Mouse (Mus musculus) kidney, postnatal 0 days (tissue): Measurements from ENCODE around the gene Iqcf3. TPM values are rescaled to one million over a fixed set of nuclear protein-coding genes. Genes with fewer than 3 reads are reported as not detected.
A peak's percentile ranks its signal among the peaks of the same experiment; 100 is the strongest.

Experiments
- ATAC-seq: fragments of 200-750 bp; cut with Nextera tagmentation; replicated peaks from 2 replicates; pipeline ENCODE4 v1.8.0; 2017; ENCODE audit warnings: low read depth, moderate number of reproducible peaks, moderate TSS enrichment, moderate library complexity; ENCODE audit not compliant: low FRiP score
- DNase-seq: peaks from one replicate; pipeline ENCODE4 v3.0.0-alpha.2; 2016; ENCODE audit warnings: low spot score
- H3K27ac ChIP-seq: fragments of 300-500 bp; sonication (generic); 2 replicates; pipeline ENCODE4 v1.5.1; 2014; ENCODE audit warnings: mild to moderate bottlenecking
- H3K27me3 ChIP-seq: fragments of 300-500 bp; sonication (generic); 2 replicates; pipeline ENCODE4 v1.6.1; 2014; ENCODE audit warnings: low read length, mixed read lengths; ENCODE audit not compliant: insufficient read depth
- H3K36me3 ChIP-seq: fragments of 300-500 bp; sonication (generic); 2 replicates; pipeline ENCODE4 v1.6.1; 2014; ENCODE audit warnings: low read length, mixed read lengths; ENCODE audit not compliant: insufficient read depth
- H3K4me1 ChIP-seq: fragments of 300-500 bp; sonication (generic); replicated peaks from 2 replicates; pipeline ENCODE4 v1.6.1; 2014; ENCODE audit warnings: antibody characterized with exemption, low read length, mixed read lengths; ENCODE audit not compliant: insufficient read depth
- H3K4me2 ChIP-seq: fragments of 300-500 bp; sonication (generic); 2 replicates; pipeline ENCODE4 v1.6.1; 2014; ENCODE audit warnings: mild to moderate bottlenecking, low read length, moderate library complexity, mixed read lengths
- H3K4me3 ChIP-seq: fragments of 300-500 bp; sonication (generic); replicated peaks from 2 replicates; pipeline ENCODE4 v1.5.1; 2014; ENCODE audit warnings: low read depth, low read length
- H3K9ac ChIP-seq: fragments of 300-500 bp; sonication (generic); 2 replicates; pipeline ENCODE4 v1.6.1; 2014; ENCODE audit warnings: low read depth, low read length
- H3K9me3 ChIP-seq: fragments of 300-500 bp; sonication (generic); replicated peaks from 2 replicates; pipeline ENCODE4 v1.6.1; 2016; ENCODE audit warnings: low read length, inconsistent platforms, mixed read lengths
- CTCF ChIP-seq: IDR thresholded peaks from 2 replicates; pipeline ENCODE4 v1.5.1; 2016; ENCODE audit warnings: antibody characterized with exemption, low read depth, mild to moderate bottlenecking, moderate library complexity
- WGBS: fragments of 180-500 bp; shearing (Covaris S2); extraction: QIAGEN DNeasy Blood & Tissue Kit; methylation state at CpG from one replicate; pipeline ENCODE4 v1.1.7; 2014; 5-methylcytosine and 5-hydroxymethylcytosine counted together
- polyA plus RNA-seq: library from polyadenylated mRNA; unstranded; fragments of >200 nt; fragmentation: Nextera tagmentation; extraction: Ambion mirVana; gene quantifications from 2 replicates; pipeline ENCODE4 v1.2.1, GENCODE M21; 2015

Iqcf3 gene
- polyA plus RNA-seq, 1 experiment from 2014 or later, result not detected

GRCm38 (mm10) chr9:106454071-106454761 is 107.2 kb downstream of the Iqcf3 start:
- Histone ChIP-seq H3K27me3 (no peaks in the 10 kb centered on the region), H3K4me3 (peak overlapping the region; percentile 69), H3K36me3 (no peaks in the 10 kb centered on the region), H3K9ac (peak overlapping the region; percentile 82), H3K27ac (peak overlapping the region; percentile 91), H3K9me3 (no peaks in the 10 kb centered on the region), H3K4me2 (peak overlapping the region; percentile 90), H3K4me1 (peaks cover 58% of the 10 kb centered on the region)
- no peak for TF ChIP-seq CTCF
- ATAC-seq (peak; percentile 0; the same call in 1 of the 2 replicates), DNase-seq (no peak)
- 5% methylated on average over 17 of the region's 20 CpGs for WGBS

GRCm38 (mm10) chr9:106453271-106454070 is 108.0 kb downstream of the Iqcf3 start, which contains the start of gene Pcbp4:
Gene Pcbp4 (plus strand): TSS chr9:106453291.
- Histone ChIP-seq H3K4me3 (peak within 1 kb of the TSS; percentile 69), H3K27me3 (no peaks in the 10 kb centered on the region), H3K4me1 (peaks cover 62% of the 10 kb centered on the region), H3K4me2 (peak within 1 kb of the TSS; percentile 90), H3K36me3 (no peaks in the 10 kb centered on the region), H3K9me3 (no peaks in the 10 kb centered on the region), H3K9ac (peak within 1 kb of the TSS; percentile 82), H3K27ac (peak within 1 kb of the TSS; percentile 91)
- peak; percentile 70 for ATAC-seq
- DNase-seq, result peak; percentile 83
- TF ChIP-seq CTCF, result no peak
- WGBS, result 2% methylated on average over 51 of the region's 74 CpGs

Other genes with a start within 250 kb of the Iqcf3 start
- 15.1 and 15.8 TPM in 2 replicates for gene Dusp7, start 193.0 kb downstream of the Iqcf3 start, polyA plus RNA-seq
- gene Rpl29, start 132.2 kb downstream of the Iqcf3 start, polyA plus RNA-seq, result 1,104 and 1,207 TPM in 2 replicates
- 62.9 and 67.0 TPM in 2 replicates for gene Acy1, start 123.3 kb downstream of the Iqcf3 start, polyA plus RNA-seq
- gene Abhd14b, start 114.2 kb downstream of the Iqcf3 start, polyA plus RNA-seq, result 72.8 and 75.2 TPM in 2 replicates
- 57.0 and 60.8 TPM in 2 replicates for gene Abhd14a, start 114.0 kb downstream of the Iqcf3 start, polyA plus RNA-seq
- 78.6 and 79.7 TPM in 2 replicates for gene Pcbp4, start 108.3 kb downstream of the Iqcf3 start, polyA plus RNA-seq
- 0.52 and 0.91 TPM in 2 replicates for gene Gpr62, start 95.7 kb downstream of the Iqcf3 start, polyA plus RNA-seq
- 35.6 and 40.0 TPM in 2 replicates for gene Rrp9, start 85.7 kb downstream of the Iqcf3 start, polyA plus RNA-seq
- 5.8 and 6.4 TPM in 2 replicates for gene Parp3, start 84.7 kb downstream of the Iqcf3 start, polyA plus RNA-seq
- not detected in 2 replicates for gene Iqcf1, start 61.7 kb downstream of the Iqcf3 start, polyA plus RNA-seq
- gene Iqcf5, start 47.1 kb downstream of the Iqcf3 start, polyA plus RNA-seq, result not detected in 2 replicates
- not detected in 2 replicates for gene Iqcf4, start 9.4 kb upstream of the Iqcf3 start, polyA plus RNA-seq
- not detected in 2 replicates for gene Iqcf6, start 65.0 kb upstream of the Iqcf3 start, polyA plus RNA-seq
- gene Grm2, start 94.5 kb upstream of the Iqcf3 start, polyA plus RNA-seq, result not detected in 2 replicates
- 100 and 104 TPM in 2 replicates for gene Tex264, start 124.3 kb upstream of the Iqcf3 start, polyA plus RNA-seq
- gene Rad54l2, start 227.6 kb upstream of the Iqcf3 start, polyA plus RNA-seq, result 2.7 and 3.2 TPM in 2 replicates